Mouse (Mus musculus) E14TG2a.4 (cell line): ENCODE measurements at regions not wholly inside any gene's neighbourhood (a gene's known extent, or its start where the extent isn't known, plus 50 kb on each side); places are given as distances from the start of the nearest gene placed in this dataset.

Source experiments
- H3K27me3 ChIP-seq: 2 replicates; pipeline ENCODE4 v1.6.1; 2014; ENCODE audit warnings: low read length, control low read depth; ENCODE audit not compliant: insufficient read depth
- H3K36me3 ChIP-seq: 2 replicates; pipeline ENCODE4 v1.6.1; 2014; ENCODE audit warnings: low read length, control low read depth; ENCODE audit not compliant: insufficient read depth
- H3K4me1 ChIP-seq: replicated peaks from 2 replicates; pipeline ENCODE4 v1.6.1; 2014; ENCODE audit warnings: low read depth, low read length, control low read depth
- H3K4me3 ChIP-seq: replicated peaks from 2 replicates; pipeline ENCODE4 v1.5.1; 2014; ENCODE audit warnings: mild to moderate bottlenecking, low read length
- H3K9me3 ChIP-seq: 2 replicates; pipeline ENCODE4 v1.6.1; 2014; ENCODE audit warnings: low read length, control low read depth
- CTCF ChIP-seq: conservative IDR thresholded peaks from 2 replicates; pipeline ENCODE4 v1.5.1; 2014; ENCODE audit warnings: low read length
- NANOG ChIP-seq: IDR thresholded peaks from 2 replicates; pipeline ENCODE4 v1.6.1; 2014; ENCODE audit warnings: borderline replicate concordance, low read length, mixed read lengths
- POU5F1 ChIP-seq: IDR thresholded peaks from 2 replicates; pipeline ENCODE4 v1.6.1; 2014; ENCODE audit warnings: low read length, borderline replicate concordance

DNA sequence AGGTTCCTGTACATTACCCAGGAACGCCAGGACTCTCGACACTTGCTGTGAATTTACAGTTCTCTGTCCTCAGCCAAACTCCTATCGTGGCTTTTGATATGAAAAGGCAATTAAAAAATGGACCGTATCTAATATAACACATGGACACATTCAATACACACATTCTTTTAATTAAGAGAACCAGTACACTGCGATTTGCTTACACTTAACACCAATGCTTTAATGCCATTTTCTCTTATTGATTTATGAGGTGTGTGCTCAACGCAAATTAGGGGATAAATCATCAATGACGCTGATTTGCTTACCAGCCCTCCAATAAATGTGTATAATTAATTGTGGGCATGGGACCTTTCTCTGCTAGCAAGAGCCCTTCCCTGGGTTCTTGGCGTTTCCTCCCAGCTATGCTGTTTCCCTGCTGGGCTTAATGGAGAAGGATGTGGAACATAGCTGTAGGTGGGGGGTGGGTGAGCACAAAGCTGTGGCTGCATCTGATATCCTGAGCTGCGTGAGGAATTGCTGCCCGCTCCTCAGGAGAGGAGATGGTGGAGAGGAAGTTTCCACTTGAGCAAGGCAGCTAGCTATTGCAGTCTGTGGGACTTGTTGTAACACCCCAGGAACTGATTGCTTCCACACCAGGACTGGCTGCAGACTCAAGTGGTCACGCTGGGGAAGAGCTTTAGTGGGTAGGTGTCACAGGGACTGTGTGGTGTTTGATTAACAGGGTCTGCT is 270.1 kb downstream of the 1500009L16Rik start:
- Histone ChIP-seq H3K36me3 (no peaks in the 10 kb centered on the region), H3K4me3 (no peak overlapping the region), H3K4me1 (peaks cover 5% of the 10 kb centered on the region), H3K9me3 (no peaks in the 10 kb centered on the region), H3K27me3 (no peaks in the 10 kb centered on the region; the same call in 1 of the 2 replicates)
- no peak for TF ChIP-seq CTCF
- TF ChIP-seq NANOG, result no peak
- TF ChIP-seq POU5F1, result no peak

DNA sequence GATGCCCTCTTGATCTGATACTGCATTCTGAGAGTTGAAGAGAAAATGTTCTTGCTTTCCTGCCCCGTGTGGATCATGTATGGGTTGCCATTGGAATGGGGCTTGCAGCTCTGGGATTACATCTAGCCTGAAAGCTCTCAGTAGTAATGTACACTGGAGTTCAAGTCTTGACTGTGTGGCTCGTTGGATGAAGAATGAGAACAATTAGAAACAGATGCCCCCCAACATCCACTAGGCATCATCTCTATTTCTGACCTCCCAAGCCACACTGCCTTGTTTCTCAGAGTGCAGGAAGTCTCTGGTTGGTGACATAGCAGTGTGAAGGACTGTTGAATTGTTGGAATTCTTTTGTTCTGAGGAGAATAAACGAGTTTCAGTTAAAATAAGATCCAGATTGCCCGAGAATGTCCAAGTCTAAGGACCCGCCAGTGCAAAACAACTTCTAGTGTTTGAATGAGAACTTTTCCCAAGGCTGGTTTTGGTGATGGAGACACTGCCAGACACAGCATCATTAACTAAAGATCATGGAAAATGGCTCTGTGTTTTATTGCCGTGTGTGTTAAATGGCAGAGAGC is 272.4 kb downstream of the 1500009L16Rik start:
- Histone ChIP-seq H3K4me1 (peaks cover 5% of the 10 kb centered on the region), H3K36me3 (no peaks in the 10 kb centered on the region), H3K4me3 (no peak overlapping the region), H3K9me3 (no peaks in the 10 kb centered on the region), H3K27me3 (no peaks in the 10 kb centered on the region)
- TF ChIP-seq CTCF (no peak), POU5F1 (no peak), NANOG (no peak)

DNA sequence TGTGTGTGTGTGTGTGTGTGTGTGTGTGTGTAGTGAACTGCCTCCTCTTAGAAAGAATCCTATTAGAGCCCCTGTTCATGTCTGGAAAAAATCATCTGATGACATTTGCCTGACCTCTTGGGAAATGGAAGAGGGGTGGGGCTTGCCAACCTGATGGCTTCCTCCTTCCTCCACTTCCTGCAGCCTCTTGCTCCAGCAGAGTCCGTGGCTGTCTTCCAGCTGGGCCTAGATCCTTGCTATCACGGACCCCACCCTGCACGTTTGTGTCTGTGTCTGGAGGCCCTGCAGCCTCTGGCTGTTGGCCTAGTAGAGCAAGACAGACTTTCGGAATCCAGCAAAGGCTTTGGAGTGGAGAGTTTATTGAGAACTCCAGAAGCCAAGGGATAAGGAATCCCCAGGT is 273.2 kb downstream of the 1500009L16Rik start:
- H3K36me3 ChIP-seq, result no peaks in the 10 kb centered on the region
- TF ChIP-seq POU5F1 (no peak), NANOG (no peak), CTCF (no peak)
- no peak overlapping the region for H3K4me3 ChIP-seq

DNA sequence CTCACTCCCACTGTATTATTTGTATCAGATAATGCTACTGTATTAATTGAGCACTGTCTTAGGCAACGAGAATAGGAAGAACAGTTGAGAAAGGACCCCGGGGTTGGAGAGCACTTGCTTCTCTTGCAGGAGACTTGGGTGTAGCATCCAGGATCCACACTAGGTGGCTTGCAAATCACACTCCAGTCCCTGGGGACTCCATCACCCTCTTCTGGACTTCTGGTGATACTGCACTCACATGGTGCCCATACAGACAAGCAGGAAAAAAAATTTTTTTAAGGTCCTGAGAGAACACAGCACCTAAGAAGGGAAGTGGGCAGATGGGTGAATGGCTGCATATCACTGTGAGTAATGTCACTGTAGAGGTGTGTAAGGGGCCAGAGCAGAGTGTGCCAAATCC is 273.8 kb downstream of the 1500009L16Rik start:
- Histone ChIP-seq H3K4me3 (no peak overlapping the region), H3K9me3 (no peaks in the 10 kb centered on the region), H3K36me3 (no peaks in the 10 kb centered on the region), H3K4me1 (peaks cover 5% of the 10 kb centered on the region), H3K27me3 (no peaks in the 10 kb centered on the region)
- no peak for TF ChIP-seq NANOG
- TF ChIP-seq POU5F1, result no peak
- TF ChIP-seq CTCF, result peak; percentile 72

More for the DNA sequence above, 273.2 kb downstream of the 1500009L16Rik start:
- Histone ChIP-seq H3K4me1 (peaks cover 5% of the 10 kb centered on the region), H3K27me3 (no peaks in the 10 kb centered on the region), H3K9me3 (no peaks in the 10 kb centered on the region)

DNA sequence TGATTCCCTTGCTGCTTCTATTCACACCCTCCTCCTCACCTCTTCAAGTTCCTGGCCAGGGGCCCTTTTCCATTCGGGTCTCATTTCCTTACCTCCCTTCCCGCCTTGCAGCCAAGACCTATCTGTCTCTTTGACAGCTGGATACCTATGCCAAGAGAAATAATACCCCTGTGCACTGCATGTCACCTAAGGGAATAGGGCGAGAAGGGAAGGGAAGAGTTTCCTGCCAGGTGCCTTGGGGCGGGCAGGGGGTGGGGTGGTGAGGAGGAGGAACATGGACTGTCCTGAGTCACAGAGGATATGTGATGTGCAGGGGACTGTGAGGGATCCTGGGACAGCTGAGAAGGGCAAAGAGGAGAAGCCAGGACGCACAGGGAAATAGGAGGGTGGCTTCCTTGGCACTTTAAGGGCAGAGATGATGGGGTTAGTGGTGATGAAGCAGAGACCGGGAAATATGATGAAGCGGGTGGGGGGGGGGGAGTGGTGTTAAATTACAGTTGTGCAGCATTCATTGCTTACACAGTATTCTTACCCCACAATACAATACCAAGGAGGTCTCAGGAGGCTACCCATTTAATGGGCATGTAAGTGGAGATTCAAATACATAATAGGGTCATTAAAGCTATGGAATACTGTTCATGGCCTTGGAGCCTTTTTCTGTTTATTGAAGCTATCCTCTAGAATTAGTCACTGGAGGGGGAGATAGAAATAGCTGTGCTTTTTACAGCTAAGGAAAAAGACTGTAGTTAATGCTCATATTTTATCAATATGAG is 278.0 kb downstream of the 1500009L16Rik start:
- Histone ChIP-seq H3K4me1 (peaks cover 5% of the 10 kb centered on the region), H3K27me3 (no peaks in the 10 kb centered on the region), H3K4me3 (no peak overlapping the region), H3K9me3 (no peaks in the 10 kb centered on the region), H3K36me3 (no peaks in the 10 kb centered on the region)
- TF ChIP-seq NANOG, result no peak
- TF ChIP-seq POU5F1, result no peak
- TF ChIP-seq CTCF, result no peak

DNA sequence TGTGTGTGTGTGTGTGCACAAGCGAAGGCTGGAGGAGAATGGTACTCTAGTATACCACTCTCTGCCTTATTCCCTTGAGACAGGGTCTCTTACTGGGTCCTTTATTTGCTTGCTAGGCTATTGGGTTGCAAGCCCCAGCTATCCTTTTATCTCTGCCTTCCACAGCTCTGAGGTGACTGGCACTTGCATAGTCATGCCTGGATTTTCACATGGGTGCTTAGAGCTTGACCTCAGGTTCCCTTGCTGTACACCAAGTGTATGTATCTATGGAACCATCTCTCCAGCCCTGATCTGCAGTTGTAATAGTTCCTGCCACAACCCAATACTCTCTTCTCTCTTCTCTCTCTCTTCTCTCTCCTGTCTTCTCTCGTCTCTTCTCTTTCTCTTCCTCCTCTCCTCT is 280.1 kb downstream of the 1500009L16Rik start:
- Histone ChIP-seq H3K27me3 (no peaks in the 10 kb centered on the region), H3K36me3 (no peaks in the 10 kb centered on the region), H3K9me3 (no peaks in the 10 kb centered on the region), H3K4me3 (no peak overlapping the region), H3K4me1 (no peaks in the 10 kb centered on the region)
- no peak for TF ChIP-seq NANOG
- no peak for TF ChIP-seq CTCF
- TF ChIP-seq POU5F1, result no peak

DNA sequence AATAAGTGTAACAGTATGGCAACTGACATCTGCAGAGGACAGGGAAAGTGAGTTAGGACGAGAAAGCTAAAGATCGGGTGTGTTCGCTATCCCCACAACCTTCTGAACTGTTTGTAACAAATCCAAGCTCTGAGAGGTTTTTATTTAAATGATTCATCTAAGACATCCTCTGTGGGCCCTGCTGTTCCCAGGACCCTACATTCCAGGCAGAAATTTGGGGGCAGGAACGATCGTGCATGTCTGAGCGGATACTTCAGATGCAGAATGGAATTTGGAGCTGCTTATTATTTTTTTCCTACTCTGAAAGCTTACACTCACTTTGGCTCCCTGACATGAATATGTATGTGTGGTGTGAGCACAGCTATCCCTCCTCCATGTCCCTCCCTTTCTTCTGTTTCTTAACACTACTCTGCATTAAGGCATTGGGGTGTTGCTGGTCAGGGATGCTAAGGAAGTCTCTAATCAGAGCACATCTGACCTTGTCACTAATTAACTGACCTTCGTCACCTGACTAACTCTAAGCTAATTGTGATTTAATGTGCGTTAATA is 281.0 kb downstream of the 1500009L16Rik start:
- H3K4me1 ChIP-seq, result no peaks in the 10 kb centered on the region
- no peaks in the 10 kb centered on the region for H3K9me3 ChIP-seq
- no peak for TF ChIP-seq NANOG
- TF ChIP-seq CTCF, result no peak
- no peak for TF ChIP-seq POU5F1
- H3K36me3 ChIP-seq, result no peaks in the 10 kb centered on the region
- no peak overlapping the region for H3K4me3 ChIP-seq
- H3K27me3 ChIP-seq, result no peaks in the 10 kb centered on the region

DNA sequence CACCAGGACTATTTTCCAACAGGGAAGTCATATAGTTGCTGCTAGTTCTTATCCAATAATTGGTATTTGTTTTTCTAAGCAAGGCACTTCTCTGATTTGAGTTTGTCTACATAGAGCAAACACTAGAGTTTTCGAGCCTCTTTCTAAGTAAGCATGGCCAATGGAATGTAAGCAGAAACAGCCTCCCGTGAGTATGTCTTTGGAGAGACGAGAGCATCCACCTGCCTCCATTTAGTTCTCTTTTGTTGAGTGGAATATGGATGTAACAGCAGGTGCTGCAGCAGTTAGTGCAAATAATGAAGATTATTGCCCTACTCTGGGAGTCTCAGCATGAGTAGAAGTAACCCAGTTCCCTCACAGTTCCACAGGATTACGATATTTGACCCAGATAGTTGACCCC is 286.3 kb downstream of the 1500009L16Rik start:
- TF ChIP-seq CTCF, result no peak
- TF ChIP-seq NANOG, result no peak
- TF ChIP-seq POU5F1, result no peak
- Histone ChIP-seq H3K4me3 (no peak overlapping the region), H3K9me3 (no peaks in the 10 kb centered on the region), H3K27me3 (no peaks in the 10 kb centered on the region), H3K4me1 (no peaks in the 10 kb centered on the region), H3K36me3 (no peaks in the 10 kb centered on the region)
